Mouse (Mus musculus) heart, adult 9 months (tissue): ENCODE data around the gene Cyb5b.

ENCODE experiments used
- DNase-seq, 2 experiments: peaks; one replicate each; pipeline ENCODE4 v3.0.0; 2022; ENCODE audit warnings: low spot score in 2 of 2

Cyb5b gene

DNA sequence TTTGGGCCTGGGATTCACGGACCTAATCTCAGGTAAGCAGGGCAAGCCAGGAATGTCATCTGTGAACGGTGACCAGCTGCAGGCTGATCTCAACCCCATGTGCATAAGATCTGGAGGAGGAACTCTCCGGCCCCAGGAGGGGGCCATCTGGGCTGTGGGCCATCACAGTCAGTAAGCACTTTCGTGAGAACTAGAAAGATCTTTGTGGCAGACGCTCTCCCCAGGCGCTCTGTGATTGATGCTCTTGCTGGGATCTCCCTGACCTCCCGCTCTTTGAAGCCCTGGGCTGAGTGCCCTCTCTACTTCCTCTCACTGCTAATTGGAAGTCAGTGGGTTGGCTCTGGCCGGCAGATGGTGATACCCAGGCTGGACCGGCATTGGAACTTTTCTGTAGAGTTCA lies 75.7 kb downstream of the Cyb5b start:
- DNase-seq, result no peak

- no peak for DNase-seq
These were observed 76.7 kb downstream of the Cyb5b start for GRCm38 (mm10) chr8:107227011-107227626.

DNA sequence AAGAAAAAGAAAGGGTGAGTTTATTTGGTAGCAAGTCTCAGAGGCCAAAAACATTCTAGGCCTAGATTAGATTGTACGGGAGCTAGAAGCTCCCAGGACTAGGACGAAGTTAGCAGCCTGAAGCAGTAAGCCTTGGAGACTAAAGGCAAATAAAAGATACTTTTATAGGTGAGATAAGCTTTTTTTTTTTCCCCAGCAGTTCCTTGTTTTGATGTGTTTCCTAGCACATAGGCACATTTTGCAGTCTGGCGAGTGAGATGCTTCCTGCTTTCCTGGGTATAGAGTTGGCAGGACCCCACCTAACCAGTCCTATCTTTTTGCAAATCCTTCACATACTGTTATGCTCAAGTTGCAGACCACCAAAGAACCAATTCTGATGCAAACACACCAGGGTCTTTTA lies 82.8 kb downstream of the Cyb5b start:
- no peak for DNase-seq

DNA sequence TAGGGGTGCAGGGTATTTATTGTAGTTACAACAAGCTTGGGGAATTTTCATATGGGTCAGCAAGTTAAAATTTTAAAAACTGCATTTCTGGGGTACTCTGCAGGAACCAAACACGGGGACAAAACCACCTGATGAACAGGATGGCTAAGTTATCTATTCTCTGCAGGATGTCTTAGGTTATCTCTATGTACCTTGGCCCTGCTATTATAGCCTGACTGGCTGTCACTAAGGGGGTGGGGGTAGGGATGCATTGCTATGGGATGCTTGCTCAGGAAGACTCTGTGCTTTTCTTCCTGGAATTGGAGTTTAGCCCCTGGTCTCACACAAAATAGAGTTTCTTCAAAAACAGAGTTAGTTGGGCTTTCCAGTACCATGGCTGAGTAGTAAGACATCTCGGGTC lies 83.3 kb downstream of the Cyb5b start:
- no peak for DNase-seq
